Mouse (Mus musculus) stomach, postnatal 0 days (tissue): Measurements from ENCODE around the gene Sntg2.

Experiments
- CTCF ChIP-seq: IDR thresholded peaks from 2 replicates; pipeline ENCODE4 v1.5.1; 2016; ENCODE audit warnings: antibody characterized with exemption, low read depth, mild to moderate bottlenecking, moderate library complexity
- EP300 ChIP-seq: optimal IDR thresholded peaks from 2 replicates; pipeline ENCODE3; 2016; ENCODE audit warnings: antibody characterized with exemption

- TF ChIP-seq CTCF (no peak), EP300 (no peak)
Observed at GRCm38 (mm10) chr12:30308197-30308939, 64.8 kb downstream of the Sntg2 start.
